Mouse (Mus musculus) liver, embryonic 16.5 days (tissue): ENCODE results near the gene Hdac10. TPM values are rescaled to one million over a fixed set of nuclear protein-coding genes. Genes with fewer than 3 reads are reported as not detected.

Source experiments
- ATAC-seq: fragments of 200-750 bp; cut with Nextera tagmentation; 2 replicates; pipeline ENCODE4 v1.8.0; 2017; ENCODE audit warnings: low read depth, mild to moderate bottlenecking, moderate number of reproducible peaks, moderate library complexity
- H3K27ac ChIP-seq: fragments of 300-500 bp; sonication (generic); 2 replicates; pipeline ENCODE4 v1.5.1; 2014; ENCODE audit warnings: mild to moderate bottlenecking, low read length
- H3K27me3 ChIP-seq: fragments of 300-500 bp; sonication (generic); 2 replicates; pipeline ENCODE4 v1.6.1; 2014; ENCODE audit warnings: low read depth, low read length, mixed read lengths; ENCODE audit not compliant: control insufficient read depth, insufficient read depth
- H3K36me3 ChIP-seq: fragments of 300-500 bp; sonication (generic); 2 replicates; pipeline ENCODE4 v1.6.1; 2014; ENCODE audit warnings: mild to moderate bottlenecking; ENCODE audit not compliant: control insufficient read depth, insufficient read depth
- H3K4me1 ChIP-seq: fragments of 300-500 bp; sonication (generic); 2 replicates; pipeline ENCODE4 v1.6.1; 2014; ENCODE audit warnings: low read depth, low read length, mixed read lengths; ENCODE audit not compliant: control insufficient read depth
- H3K4me2 ChIP-seq: fragments of 300-500 bp; sonication (generic); 2 replicates; pipeline ENCODE4 v1.6.1; 2014; ENCODE audit warnings: low read depth, low read length, mixed read lengths
- H3K4me3 ChIP-seq: fragments of 300-500 bp; sonication (generic); 2 replicates; pipeline ENCODE4 v1.5.1; 2014; ENCODE audit warnings: low read depth, mild to moderate bottlenecking, low read length
- H3K9ac ChIP-seq: fragments of 300-500 bp; sonication (generic); 2 replicates; pipeline ENCODE4 v1.6.1; 2014; ENCODE audit warnings: low read depth, low read length
- H3K9me3 ChIP-seq: fragments of 300-500 bp; sonication (generic); replicated peaks from 2 replicates; pipeline ENCODE4 v1.6.1; 2016; ENCODE audit warnings: low read length; ENCODE audit not compliant: control insufficient read depth
- WGBS: fragments of 180-500 bp; shearing (Covaris S2); extraction: QIAGEN DNeasy Blood & Tissue Kit; methylation state at CpG from one replicate; pipeline ENCODE4 v1.1.7; 2014; ENCODE audit not compliant: insufficient replicate concordance; 5-methylcytosine and 5-hydroxymethylcytosine counted together
- polyA plus RNA-seq: library from polyadenylated mRNA; unstranded; fragments of >200 nt; fragmentation: Nextera tagmentation; extraction: Ambion mirVana; gene quantifications from 2 replicates; pipeline ENCODE4 v1.2.1, GENCODE M21; 2015

The Hdac10 gene
- polyA plus RNA-seq, 1 experiment from 2014 or later, result 9.7 TPM

DNA sequence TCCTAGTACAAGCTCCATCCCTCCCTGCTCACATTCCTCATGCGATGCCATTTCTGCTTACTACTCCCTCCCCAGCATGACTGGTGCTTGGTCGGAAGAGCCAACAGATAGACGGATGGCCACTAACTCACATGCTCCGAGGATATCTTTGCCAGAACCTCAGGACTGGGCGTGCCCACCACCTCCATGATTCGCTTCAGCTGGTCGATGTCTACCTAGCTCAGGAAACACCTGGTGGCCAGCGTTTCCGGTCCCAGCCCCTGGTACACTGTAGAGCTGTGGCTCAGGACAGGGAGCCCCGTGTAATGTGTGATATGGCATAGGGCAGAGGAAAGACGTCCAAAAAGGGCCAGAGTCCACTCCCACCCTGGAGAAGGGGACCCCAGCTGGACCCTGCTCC is 16.5 kb upstream of the Hdac10 start:
- Histone ChIP-seq H3K9me3 (no peaks in the 10 kb centered on the region), H3K27me3 (peaks cover 90% of the 10 kb centered on the region), H3K4me3 (no peak overlapping the region), H3K36me3 (no peaks in the 10 kb centered on the region), H3K9ac (no peak overlapping the region), H3K4me2 (no peak overlapping the region), H3K27ac (no peak overlapping the region), H3K4me1 (peaks cover 9% of the 10 kb centered on the region)
- ATAC-seq, result no peak
- 42% methylated on average over 11 of the region's 11 CpGs for WGBS

DNA sequence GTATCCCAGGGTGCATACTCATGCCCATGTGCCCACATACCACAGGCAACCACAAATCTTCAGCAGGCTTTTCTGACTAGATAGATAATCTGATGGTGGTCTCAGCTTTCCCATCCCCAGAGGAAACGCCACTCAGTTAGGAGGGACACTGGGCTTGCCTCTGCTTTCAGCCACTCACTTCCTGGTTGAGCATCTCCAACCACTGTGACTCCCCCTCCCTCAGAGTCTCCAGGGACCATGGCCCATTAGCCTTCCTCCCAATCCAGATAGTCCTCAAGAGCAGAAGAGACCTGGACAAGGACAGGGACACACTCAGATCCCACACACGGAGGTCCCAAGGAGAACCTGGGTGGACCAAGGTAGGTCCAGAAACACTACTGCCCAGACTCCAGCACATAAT is 14.6 kb upstream of the Hdac10 start:
- 47% methylated on average over 2 of the region's 2 CpGs for WGBS
- ATAC-seq, result no peak
- H3K4me3 ChIP-seq, result no peak overlapping the region
- H3K27ac ChIP-seq, result no peak overlapping the region
- no peaks in the 10 kb centered on the region for H3K9me3 ChIP-seq
- H3K9ac ChIP-seq, result no peak overlapping the region
- H3K27me3 ChIP-seq, result peaks cover 90% of the 10 kb centered on the region
- no peaks in the 10 kb centered on the region for H3K36me3 ChIP-seq
- H3K4me1 ChIP-seq, result peaks cover 2% of the 10 kb centered on the region
- no peak overlapping the region for H3K4me2 ChIP-seq

DNA sequence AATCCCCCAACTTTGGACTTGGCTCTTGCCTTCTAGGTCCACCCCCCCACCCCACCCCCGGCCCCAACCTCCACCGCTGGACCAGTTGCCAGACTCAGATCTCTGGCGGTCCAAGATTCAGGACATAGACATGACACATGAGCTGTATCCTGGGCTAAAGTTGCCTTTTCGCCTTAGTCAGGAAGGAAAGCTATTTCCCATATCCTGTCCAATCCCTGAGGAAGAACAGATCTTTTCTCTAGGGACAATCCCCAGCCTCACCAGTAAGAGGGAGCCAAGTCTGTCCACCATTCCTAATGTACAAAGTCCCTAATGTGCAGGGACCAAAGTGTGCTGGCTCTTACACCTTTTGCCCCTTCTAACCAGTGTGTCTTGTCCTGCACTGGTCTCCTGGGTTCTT is 13.4 kb upstream of the Hdac10 start:
- Histone ChIP-seq H3K27ac (no peak overlapping the region), H3K4me1 (peaks cover 2% of the 10 kb centered on the region), H3K4me3 (no peak overlapping the region), H3K4me2 (no peak overlapping the region), H3K27me3 (peaks cover 81% of the 10 kb centered on the region), H3K9ac (no peak overlapping the region), H3K9me3 (no peaks in the 10 kb centered on the region), H3K36me3 (no peaks in the 10 kb centered on the region)
- WGBS, result 30% methylated on average over 4 of the region's 4 CpGs
- no peak for ATAC-seq

DNA sequence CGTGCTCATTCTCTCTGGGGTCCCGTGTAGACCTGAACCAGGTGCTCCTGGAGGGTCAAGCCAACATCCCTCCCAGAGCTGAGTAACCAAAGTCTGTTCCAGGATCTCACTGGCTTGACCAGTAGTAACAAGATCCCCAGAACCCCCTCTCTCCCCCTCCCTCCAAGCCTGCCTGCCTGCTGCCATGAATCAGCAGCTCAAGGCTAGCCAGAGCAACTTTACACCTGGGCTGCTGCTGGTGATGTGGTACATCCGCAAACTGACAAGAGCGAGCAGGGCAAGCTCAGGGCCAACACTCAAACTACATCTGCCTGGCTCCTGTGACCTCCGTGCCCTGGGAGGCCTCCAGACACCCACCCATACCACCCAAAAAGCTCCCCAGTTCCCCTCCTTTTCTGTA is 12.9 kb upstream of the Hdac10 start:
- Histone ChIP-seq H3K4me3 (no peak overlapping the region), H3K9ac (no peak overlapping the region), H3K36me3 (no peaks in the 10 kb centered on the region), H3K4me2 (no peak overlapping the region), H3K27me3 (peaks cover 80% of the 10 kb centered on the region), H3K4me1 (peaks cover 1% of the 10 kb centered on the region; the same call in 1 of the 2 replicates), H3K9me3 (no peaks in the 10 kb centered on the region), H3K27ac (no peak overlapping the region)
- 17% methylated on average over 5 of the region's 5 CpGs for WGBS
- ATAC-seq, result no peak

DNA sequence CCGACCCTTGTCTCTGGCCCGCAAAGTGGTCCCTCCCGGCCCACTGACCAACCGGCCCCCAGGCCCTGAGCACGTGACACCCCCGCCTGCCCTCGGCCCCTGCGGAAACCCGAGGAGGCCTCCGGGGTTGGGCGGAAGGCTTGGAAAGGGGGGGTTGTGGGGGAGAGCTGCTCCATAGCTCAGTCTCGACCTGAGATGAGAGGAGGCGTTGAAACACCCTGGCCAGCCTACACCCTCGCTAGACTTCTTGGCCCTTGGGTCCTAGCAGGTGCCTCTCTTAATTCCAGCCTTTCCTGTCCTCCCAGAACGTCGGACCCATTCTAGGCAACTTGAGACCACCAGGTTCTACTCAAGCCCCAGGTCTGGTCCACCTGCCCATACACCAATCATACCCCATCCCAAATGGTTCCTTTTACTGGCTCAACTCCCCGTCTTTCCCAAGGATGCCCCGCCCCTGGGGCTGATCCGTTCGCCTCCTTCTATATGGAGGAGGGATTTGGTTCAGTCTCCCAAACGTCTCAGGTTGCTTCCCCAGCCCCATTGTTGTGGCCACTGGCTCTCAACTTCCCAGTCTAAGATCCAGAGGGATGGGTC is 12.3 kb upstream of the Hdac10 start, which contains the start of gene Mapk12:
Gene Mapk12 (minus strand): TSS at position 45 of the 594 bp plus-strand sequence.
- H3K4me2 ChIP-seq, result peak within 1 kb of the TSS; percentile 42
- WGBS, result 1% methylated on average over 21 of the region's 21 CpGs
- no peaks in the 10 kb centered on the region for H3K9me3 ChIP-seq
- no peaks in the 10 kb centered on the region for H3K36me3 ChIP-seq
- ATAC-seq, result 0 out of 2 replicates have a peak, but pooled peaks have one; percentile 40
- no peak within 1 kb of the TSS for H3K27ac ChIP-seq
- no peak within 1 kb of the TSS for H3K9ac ChIP-seq
- H3K27me3 ChIP-seq, result peaks cover 76% of the 10 kb centered on the region
- H3K4me1 ChIP-seq, result no peaks in the 10 kb centered on the region
- peak within 1 kb of the TSS; percentile 42 for H3K4me3 ChIP-seq

GRCm38 (mm10) chr15:89140048-89140658 is 11.7 kb upstream of the Hdac10 start:
- Histone ChIP-seq H3K27ac (no peak overlapping the region), H3K4me3 (peak overlapping the region; percentile 42), H3K9ac (no peak overlapping the region), H3K4me1 (no peaks in the 10 kb centered on the region), H3K27me3 (peaks cover 70% of the 10 kb centered on the region), H3K36me3 (no peaks in the 10 kb centered on the region), H3K9me3 (no peaks in the 10 kb centered on the region), H3K4me2 (peak overlapping the region; percentile 42)
- no peak for ATAC-seq
- WGBS, result 2% methylated on average over 53 of the region's 53 CpGs

DNA sequence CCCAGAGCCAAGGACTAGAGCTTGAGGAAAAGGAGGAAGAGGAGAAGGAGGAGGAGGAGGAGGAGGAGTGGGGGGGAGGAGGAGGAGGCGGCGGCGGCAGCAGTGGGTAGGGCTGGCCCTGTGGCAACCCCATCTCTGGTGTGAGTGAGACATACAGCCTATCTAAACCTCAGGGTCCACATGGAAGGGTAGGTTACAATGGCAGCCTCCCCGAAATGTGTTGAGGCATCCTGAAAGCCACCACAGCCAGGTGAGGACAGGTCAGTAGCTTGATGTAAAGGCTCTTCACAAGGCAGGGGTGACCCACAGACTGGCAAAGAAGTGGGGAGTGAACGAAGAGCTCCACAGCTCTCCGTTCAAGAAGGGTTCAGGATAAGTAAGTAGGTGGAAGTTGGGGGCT is 10.0 kb upstream of the Hdac10 start:
- no peaks in the 10 kb centered on the region for H3K36me3 ChIP-seq
- no peak for ATAC-seq
- H3K27me3 ChIP-seq, result peaks cover 59% of the 10 kb centered on the region
- H3K4me2 ChIP-seq, result no peak overlapping the region
- H3K27ac ChIP-seq, result no peak overlapping the region
- WGBS, result 61% methylated on average over 6 of the region's 6 CpGs
- no peak overlapping the region for H3K4me3 ChIP-seq
- no peaks in the 10 kb centered on the region for H3K9me3 ChIP-seq
- H3K4me1 ChIP-seq, result no peaks in the 10 kb centered on the region
- H3K9ac ChIP-seq, result no peak overlapping the region

- H3K4me3 ChIP-seq, result no peak overlapping the region
- H3K4me2 ChIP-seq, result no peak overlapping the region
- no peaks in the 10 kb centered on the region for H3K9me3 ChIP-seq
- no peaks in the 10 kb centered on the region for H3K4me1 ChIP-seq
- ATAC-seq, result no peak
- H3K27ac ChIP-seq, result no peak overlapping the region
- WGBS, result 63% methylated on average over 7 of the region's 7 CpGs
- H3K36me3 ChIP-seq, result no peaks in the 10 kb centered on the region
- H3K27me3 ChIP-seq, result peaks cover 57% of the 10 kb centered on the region
- H3K9ac ChIP-seq, result no peak overlapping the region
These were observed 9.5 kb upstream of the Hdac10 start for GRCm38 (mm10) chr15:89138046-89138405.

GRCm38 (mm10) chr15:89137378-89138045 is 9.0 kb upstream of the Hdac10 start:
- Histone ChIP-seq H3K9ac (no peak overlapping the region), H3K9me3 (no peaks in the 10 kb centered on the region), H3K4me2 (no peak overlapping the region), H3K27me3 (peaks cover 54% of the 10 kb centered on the region), H3K36me3 (no peaks in the 10 kb centered on the region), H3K4me1 (no peaks in the 10 kb centered on the region), H3K27ac (no peak overlapping the region), H3K4me3 (no peak overlapping the region)
- 57% methylated on average over 11 of the region's 11 CpGs for WGBS
- no peak for ATAC-seq
